Mouse (Mus musculus): ENCODE data around the gene Actr3.

The Actr3 gene

GRCm38 (mm10) chr1:125435369-125436135 lies at the start of gene Actr3:
Actr3 (minus strand) TSS chr1:125435727.
- DNase-seq (ENCODE audit: low spot score in 2 of 2): peak; percentile 99 to 100

DNA sequence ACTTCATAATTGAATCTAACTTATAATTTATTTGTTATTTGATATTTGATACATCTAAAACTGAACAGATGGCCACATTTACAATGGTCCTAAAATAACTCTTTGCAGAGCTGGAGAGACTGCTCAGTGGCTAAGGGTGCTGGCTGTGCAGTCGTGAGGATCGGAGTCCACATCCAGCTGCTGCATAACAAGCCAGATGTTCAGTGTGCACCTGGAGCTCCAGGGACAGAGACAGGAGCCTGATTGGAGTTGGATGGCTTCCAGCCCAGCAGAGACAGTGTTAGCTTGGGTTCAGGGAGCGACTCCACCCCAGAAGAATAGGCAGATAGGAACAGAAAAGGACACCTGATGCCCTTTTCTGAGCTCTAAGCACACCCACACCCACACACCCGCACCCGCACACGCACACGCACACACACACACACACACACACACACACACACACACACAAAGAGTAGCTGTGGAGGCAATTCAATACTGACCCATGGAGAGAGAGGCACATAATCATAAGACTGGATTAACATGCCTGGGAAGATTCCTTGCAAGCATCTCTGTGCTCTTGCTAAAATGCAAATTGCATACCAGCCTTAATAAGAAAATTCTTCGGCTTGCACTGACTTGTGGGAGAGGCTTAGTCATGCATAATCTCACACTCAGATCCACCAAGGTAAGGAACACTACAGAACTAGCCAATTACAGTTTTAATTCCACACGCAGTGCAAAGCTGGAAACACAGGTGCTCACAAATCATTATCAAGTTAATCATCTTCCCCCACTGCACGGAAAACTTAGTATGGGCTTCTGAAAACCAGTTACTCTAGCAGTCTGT lies 47.1 kb upstream of the Actr3 start:
- no peak for DNase-seq (ENCODE audit: low spot score in 2 of 2)

GRCm38 (mm10) chr1:125481842-125482241 lies 46.3 kb upstream of the Actr3 start:
- no peak for DNase-seq (ENCODE audit: low spot score in 2 of 2)

DNA sequence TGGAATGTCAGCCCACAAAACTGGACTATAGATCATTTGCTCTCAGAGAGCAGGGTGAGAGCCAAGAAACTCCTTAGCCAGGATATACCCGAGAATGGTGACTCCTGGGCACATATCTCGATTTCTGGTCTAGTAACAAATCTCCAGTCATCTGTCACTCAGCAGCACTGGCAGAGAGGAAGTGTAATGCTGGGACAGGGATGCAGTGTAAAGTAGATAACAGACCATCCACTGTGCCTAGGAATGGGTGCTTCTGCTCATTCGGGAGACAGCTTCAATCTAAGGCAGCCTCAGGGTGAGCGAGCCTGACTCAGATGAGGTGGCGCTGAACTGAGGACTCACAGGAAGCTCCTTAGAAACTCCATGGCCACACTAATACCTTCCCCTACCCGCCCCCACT lies 43.1 kb upstream of the Actr3 start:
- no peak for DNase-seq (ENCODE audit: low spot score in 2 of 2)

GRCm38 (mm10) chr1:125475961-125476682 lies 40.6 kb upstream of the Actr3 start:
- no peak for DNase-seq (ENCODE audit: low spot score in 2 of 2)

GRCm38 (mm10) chr1:125473866-125474265 lies 38.3 kb upstream of the Actr3 start:
- DNase-seq (ENCODE audit: low spot score in 2 of 2): no peak

DNA sequence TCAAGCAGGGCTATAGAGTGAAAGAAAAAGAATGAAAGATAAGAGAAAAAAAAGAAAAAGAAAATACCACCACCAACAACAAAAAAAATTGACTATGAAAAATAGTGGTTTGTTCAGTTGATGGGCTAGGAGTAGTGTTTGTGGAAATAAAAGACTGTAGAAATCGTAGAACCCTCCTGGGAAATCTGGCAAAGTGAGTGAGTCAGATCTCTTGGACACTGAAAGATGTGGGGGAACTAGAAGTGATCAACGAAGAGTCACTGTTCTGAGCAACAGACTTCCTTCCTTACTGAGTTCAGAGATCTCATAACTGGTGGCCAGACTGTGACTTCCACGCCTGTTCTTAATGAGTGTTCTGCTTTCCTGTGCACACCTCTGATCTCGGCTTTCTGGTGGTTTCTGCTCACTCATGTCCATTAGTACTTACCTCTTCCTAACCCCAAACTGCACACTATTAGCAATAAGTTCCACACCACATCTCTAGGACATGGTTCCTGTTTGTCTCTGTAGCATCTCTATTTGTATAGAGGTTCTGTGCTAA lies 37.7 kb upstream of the Actr3 start:
- no peak for DNase-seq (ENCODE audit: low spot score in 2 of 2)

DNA sequence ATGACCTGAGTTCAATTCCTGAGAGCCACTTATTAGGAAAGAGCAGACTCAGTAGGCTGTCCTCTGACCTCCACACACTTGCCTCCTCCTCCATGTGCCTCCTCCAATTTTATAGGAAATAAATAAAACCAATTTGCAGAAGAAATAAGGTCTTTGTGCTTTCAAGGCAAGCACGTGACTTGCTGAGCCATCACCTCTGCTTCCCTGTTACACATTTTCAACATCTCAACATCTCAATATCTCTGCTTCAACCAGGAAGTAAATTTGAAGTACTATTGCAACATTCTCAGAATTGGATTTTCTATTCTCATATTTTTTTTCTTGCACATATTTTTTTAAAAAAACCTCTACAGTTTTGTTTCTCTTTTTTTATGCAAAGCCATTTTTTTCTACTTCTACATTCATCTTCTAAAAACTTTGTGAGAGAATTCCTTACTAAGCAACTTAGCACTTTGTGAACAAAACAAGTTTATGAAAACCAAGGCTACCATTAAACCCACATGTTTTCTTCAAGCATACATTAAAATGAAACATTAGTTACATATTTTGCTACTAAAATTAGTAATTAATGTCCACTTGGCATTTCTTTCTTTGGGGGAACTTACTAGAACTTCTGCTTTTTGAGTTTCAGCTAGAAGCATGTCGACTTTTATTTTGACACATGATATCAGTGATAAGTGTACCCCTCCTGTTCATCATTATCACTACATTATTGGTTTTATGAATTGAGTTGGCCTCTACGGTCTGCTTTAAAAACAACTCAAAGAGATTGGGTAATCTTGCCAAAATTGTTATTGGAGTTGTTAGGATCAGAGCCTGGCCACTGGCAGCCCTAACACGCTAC lies 35.5 kb upstream of the Actr3 start:
- no peak for DNase-seq (ENCODE audit: low spot score in 2 of 2)

DNA sequence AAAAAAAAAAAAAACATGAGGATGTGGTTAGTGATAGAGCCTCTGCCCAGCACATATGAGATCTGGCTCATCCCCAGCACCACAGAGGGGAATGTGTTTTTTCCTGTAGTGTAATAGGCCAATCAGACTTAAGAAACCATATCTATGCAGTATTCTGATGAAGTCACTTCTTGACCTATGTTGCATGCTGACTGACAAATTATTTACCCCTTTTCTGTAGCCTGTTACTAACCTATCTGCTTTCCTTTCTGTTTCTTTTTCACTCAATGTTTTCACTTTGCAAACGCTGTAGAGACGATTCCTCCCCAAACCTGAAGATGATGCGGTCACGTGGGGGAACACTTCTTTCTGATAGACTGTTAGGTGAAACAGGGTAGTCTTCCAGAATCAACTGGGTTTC lies 32.4 kb upstream of the Actr3 start:
- no peak for DNase-seq (ENCODE audit: low spot score in 2 of 2)

DNA sequence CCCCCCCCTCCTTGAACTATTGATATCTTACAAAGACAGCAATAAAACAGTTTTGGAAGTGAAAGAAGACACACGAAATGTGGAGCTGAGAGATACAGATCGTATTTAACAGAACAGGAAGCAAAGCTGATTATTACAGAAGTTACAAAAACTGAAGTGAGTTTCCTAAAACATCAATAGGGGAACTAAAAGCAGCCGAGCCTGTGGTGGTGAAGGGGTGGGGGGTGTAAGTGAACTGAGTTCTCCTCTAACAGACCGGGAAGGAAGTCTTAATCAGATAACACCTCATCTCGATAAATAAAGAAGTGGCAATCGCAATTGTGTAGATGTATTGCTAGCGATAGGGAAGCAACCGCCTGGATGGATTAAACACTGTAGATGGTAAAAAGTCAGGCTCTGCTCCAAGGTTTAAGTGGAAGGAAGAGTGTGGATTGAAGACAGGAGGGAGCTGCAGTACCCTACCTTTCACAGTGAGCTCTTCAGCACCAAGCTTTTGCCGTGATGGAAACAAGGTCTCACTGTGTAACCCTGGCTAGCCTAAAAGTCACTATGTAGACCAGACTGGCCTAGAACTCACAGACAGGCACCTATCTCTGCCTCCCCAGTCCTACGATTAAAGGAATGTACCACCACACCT lies 31.2 kb upstream of the Actr3 start:
- DNase-seq (ENCODE audit: low spot score in 2 of 2): no peak

- DNase-seq (ENCODE audit: low spot score in 2 of 2): no peak
These were observed 28.5 kb upstream of the Actr3 start for GRCm38 (mm10) chr1:125464011-125464410.

DNA sequence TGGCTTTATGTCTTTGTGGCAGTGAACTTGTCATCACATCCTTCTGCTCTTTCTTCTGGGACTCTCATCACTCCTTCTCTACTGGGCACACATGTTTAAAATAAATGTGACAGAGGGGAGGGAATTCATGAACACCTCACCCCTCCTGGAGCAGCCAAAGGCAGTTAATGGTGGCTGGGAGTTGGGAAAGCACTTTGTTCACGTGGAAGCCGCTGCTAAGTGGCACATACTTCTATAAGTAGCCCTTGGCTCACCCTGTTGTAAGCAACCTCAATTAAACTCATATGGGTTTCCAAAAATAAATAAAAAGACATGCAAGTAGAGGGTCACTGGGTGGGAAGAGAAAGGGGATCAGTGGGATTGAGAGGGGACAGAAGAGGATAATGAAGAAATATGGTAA lies 27.8 kb upstream of the Actr3 start:
- no peak for DNase-seq (ENCODE audit: low spot score in 2 of 2)

- no peak for DNase-seq (ENCODE audit: low spot score in 2 of 2)
These were observed 27.4 kb upstream of the Actr3 start for GRCm38 (mm10) chr1:125462917-125463316.

- DNase-seq (ENCODE audit: low spot score in 2 of 2): no peak
These were observed 23.0 kb upstream of the Actr3 start for GRCm38 (mm10) chr1:125458531-125458930.

GRCm38 (mm10) chr1:125455128-125455527 lies 19.6 kb upstream of the Actr3 start:
- no peak for DNase-seq (ENCODE audit: low spot score in 2 of 2)

GRCm38 (mm10) chr1:125450282-125451000 lies 14.9 kb upstream of the Actr3 start:
- DNase-seq (ENCODE audit: low spot score in 2 of 2): no peak

DNA sequence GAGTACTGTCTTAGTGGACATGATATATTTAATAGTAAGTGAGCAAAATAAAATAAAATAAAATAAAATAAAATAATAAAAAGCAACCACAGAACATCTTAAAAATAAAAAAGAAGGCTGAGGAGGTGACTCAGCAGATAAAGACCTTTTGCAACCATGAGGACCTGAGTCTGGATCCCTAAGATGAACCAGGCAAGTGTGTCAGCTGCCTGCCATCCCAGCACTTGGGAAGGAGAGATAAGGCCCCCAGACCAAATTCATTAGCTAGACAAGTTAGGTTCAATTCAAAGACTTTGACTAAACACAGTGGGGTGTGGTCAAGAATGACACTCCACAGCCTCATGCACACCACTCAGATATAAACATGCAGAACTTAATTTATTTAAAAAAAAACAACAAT lies 12.4 kb upstream of the Actr3 start:
- no peak for DNase-seq (ENCODE audit: low spot score in 2 of 2)

DNA sequence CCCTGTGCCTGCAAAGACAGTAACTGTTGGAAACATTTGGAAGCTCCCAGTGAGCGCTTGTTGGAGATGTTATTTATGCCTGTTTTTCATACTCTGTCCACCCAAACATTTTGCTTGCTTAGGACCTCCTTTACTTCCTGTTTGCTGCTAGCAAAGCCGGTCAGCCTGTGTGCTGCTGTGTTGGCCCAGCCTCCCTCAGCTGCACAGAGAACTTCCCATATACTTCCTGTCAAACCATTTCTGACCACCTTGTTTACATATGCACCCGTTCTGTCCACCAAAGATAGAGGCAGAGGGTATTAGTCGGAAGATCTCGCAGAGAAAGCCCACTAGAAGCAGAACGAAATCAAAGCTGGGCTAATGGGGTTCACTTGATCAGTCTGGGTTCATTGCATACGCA lies 6.2 kb upstream of the Actr3 start:
- no peak for DNase-seq (ENCODE audit: low spot score in 2 of 2)

GRCm38 (mm10) chr1:125441251-125441650 lies 5.7 kb upstream of the Actr3 start:
- no peak for DNase-seq (ENCODE audit: low spot score in 2 of 2)

GRCm38 (mm10) chr1:125439556-125439955 lies 4.0 kb upstream of the Actr3 start:
- no peak for DNase-seq (ENCODE audit: low spot score in 2 of 2)

Measured in cerebellum, postnatal 4 days (tissue).